Mouse (Mus musculus): Measurements from ENCODE around the gene Tm4sf4.

DNA sequence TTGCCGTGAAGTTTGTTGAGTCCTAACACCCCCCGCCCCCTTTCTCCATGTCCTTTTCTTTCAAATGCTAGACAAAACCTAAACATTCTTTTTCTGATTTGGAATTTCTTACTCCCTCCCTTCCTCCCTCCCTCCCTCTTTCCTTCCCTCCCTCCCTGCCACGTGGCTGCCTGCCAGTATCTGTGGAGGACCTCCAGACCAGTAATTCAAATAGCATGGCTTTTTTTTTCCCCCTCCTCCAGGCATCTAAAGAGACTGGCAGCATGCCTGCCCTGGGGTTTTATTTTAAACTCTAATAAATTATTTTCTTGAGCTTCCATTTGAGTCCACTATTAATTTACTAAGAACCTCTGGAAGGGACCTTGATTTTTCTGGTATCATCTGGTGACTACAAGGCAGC is 20.6 kb downstream of the Tm4sf4 start:
- no peak for TF ChIP-seq CTCF (IDR thresholded peaks at IDR 0.05; ENCODE audit: low read depth)
- TF ChIP-seq EP300 (optimal IDR thresholded peaks at IDR 0.05): no peak
